Mouse (Mus musculus) adrenal gland, adult 8-10 months (tissue): Measurements from ENCODE around the gene Nup205. TPM values are rescaled to one million over a fixed set of nuclear protein-coding genes. Genes with fewer than 3 reads are reported as not detected.

Experiments
- DNase-seq: peaks from one replicate; pipeline ENCODE4 v3.0.0; 2022
- total RNA-seq, 4 experiments: library from RNA; stranded (reverse); gene quantifications; 2 replicates each; pipeline ENCODE4 v1.2.4; 2022

Gene Nup205
- total RNA-seq, 4 experiments from 2014 or later = 34.9 to 47.2 (median 40.3) TPM

DNA sequence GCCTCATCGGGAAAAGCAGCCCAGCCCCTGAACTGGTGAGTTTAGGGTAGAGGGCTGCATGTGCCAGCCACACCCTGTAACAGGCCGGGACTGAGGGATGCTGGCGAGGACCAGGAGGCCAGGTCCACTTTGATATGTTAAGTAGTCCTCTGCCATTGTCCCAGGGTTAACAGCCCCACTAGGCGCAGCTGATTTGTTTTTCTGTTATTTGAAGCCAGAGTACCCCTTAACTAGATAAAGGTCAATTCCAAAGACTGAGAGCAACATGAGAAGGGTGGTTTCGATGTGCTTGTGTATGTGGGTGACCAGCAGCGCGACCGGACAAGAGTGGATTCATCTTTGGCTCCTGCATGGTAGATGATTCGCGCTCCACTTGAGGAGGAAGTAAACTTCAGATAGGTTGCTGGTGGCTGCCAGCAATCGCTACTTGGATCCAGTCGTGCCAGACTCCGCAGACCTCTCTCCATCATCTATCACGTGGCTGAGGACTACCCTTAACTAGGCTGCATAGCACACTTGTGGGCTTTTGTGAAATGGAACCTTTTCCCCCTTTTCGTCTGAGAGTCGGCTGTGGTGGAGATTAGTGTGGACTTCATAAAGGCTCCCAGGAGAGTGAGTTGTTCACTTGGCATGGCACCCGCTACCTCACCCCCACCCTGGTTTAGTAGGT is 74.7 kb downstream of the Nup205 start:
- no peak for DNase-seq

GRCm38 (mm10) chr6:35252477-35253346 is 75.5 kb downstream of the Nup205 start:
- DNase-seq = peak; percentile 83

GRCm38 (mm10) chr6:35253474-35253873 is 76.3 kb downstream of the Nup205 start:
- no peak for DNase-seq

- no peak for DNase-seq
Observed at GRCm38 (mm10) chr6:35254136-35254904, 77.1 kb downstream of the Nup205 start.

DNA sequence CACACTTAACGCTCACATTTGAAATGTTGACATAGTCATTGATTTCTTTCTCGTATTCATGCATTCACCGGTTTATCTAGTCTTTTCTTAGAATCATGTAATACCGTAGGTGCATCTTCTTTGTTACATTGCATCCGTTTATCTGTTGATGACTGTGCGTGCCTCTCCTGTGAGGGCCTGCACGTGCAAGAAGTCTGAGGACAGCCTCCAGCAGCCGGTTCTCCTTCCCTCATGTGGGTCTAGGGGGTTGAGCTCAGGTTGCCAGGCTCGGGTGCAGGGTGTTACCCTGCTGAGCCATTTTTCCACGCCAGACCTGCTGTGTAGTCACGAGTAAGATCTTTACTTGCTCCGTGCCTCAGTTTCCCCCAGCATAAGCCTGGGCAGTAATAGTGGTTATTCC is 77.8 kb downstream of the Nup205 start:
- no peak for DNase-seq

DNA sequence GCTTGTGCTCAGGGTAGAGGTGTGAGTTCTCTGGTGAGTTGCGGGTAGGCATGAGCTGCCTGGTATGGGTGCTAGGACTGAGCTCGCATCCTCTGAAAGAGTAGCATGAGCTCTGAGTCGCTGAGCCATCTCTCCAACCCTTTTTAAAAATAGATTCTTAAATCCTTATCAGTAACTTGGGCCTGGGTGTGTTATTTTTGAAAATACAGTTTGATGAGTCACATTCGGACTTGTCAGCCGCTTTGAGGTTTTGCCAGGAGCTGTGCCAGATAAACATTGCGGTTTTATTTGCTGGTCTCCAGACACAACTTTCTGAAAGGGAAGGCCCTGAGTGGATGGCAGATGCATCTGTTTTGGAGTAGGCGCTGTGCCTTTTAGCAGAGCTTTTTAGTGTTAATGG is 79.5 kb downstream of the Nup205 start:
- peak; percentile 79 for DNase-seq

- DNase-seq = no peak
Observed at GRCm38 (mm10) chr6:35257626-35258190, 80.5 kb downstream of the Nup205 start.

- no peak for DNase-seq
Observed at GRCm38 (mm10) chr6:35258922-35259321, 81.7 kb downstream of the Nup205 start.

- peak; percentile 61 for DNase-seq
Observed at GRCm38 (mm10) chr6:35259526-35259925, 82.3 kb downstream of the Nup205 start.

- no peak for DNase-seq
Observed at GRCm38 (mm10) chr6:35260531-35260930, 83.3 kb downstream of the Nup205 start.

- no peak for DNase-seq
Observed at GRCm38 (mm10) chr6:35265580-35266278, 88.5 kb downstream of the Nup205 start.

DNA sequence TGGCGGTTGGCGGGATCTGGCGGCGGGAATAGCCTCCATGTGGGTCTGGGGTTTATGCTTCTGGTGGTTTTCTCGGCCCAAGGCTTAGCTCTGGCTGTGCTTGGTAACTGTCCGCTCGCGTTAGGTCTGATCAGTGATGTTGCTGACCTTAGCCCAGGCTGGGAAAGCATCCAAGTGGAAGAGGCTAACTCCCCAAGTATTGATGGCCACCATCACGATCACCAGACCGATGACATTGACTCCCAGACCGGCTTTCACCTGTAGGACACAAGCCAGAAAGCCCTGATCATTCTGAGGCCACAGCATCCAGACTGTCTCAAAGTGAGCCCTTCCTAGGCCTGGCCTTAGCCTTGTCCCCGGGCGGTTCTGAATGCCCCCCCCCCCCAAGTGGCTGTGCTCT is 91.5 kb downstream of the Nup205 start:
- DNase-seq = no peak

- DNase-seq = no peak
Observed at GRCm38 (mm10) chr6:35269643-35270042, 92.4 kb downstream of the Nup205 start.

GRCm38 (mm10) chr6:35271094-35271855 is 94.1 kb downstream of the Nup205 start:
- DNase-seq = no peak

- DNase-seq = no peak
Observed at GRCm38 (mm10) chr6:35271868-35272765, 94.9 kb downstream of the Nup205 start.

DNA sequence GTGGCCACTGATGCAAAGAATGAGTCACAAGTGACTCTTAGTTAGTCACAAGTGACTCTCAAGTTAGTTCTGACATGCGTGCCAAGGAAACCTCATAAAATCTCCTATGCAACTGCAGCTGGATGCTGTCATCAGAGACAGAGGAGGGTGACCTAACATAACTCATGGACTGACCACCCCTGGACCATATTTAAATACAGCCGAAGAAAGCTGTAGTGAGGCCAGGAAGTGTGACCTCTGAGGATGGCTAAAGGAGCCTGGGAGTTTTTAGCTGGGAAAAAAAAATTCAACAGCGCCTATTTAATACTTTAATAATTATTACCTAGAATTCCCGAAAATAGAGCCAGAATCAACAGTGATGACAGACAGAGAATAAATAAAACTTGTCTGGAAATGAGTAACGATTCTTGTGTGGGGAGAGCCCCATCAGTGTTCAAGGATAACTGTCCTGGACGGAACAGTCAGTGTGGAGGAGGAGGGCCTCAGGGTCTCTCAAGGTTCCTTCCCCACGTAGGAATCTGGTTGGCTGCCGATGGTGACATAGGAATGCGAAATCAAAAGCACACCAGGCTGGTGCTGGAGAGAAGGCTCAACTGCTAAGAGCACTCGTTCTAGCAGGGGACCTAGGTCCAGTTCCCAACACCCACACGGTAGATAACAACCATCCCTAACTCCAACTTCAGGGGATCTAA is 96.3 kb downstream of the Nup205 start:
- no peak for DNase-seq

GRCm38 (mm10) chr6:35277903-35278587 is 100.8 kb downstream of the Nup205 start:
- no peak for DNase-seq

GRCm38 (mm10) chr6:35279306-35279705 is 102.1 kb downstream of the Nup205 start:
- no peak for DNase-seq
